Mouse (Mus musculus) forebrain, embryonic 11.5 days (tissue): ENCODE results near the gene R3hdm4. TPM values are rescaled to one million over a fixed set of nuclear protein-coding genes. Genes with fewer than 3 reads are reported as not detected.
A peak's percentile ranks its signal among the peaks of the same experiment; 100 is the strongest.

Source experiments
- ATAC-seq: fragments of 200-750 bp; cut with Nextera tagmentation; replicated peaks from 2 replicates; pipeline ENCODE4 v1.8.0; 2017; ENCODE audit warnings: moderate TSS enrichment; ENCODE audit not compliant: low FRiP score
- DNase-seq: peaks from one replicate; pipeline ENCODE4 v3.0.0-alpha.2; 2017; ENCODE audit warnings: low spot score
- H3K27ac ChIP-seq: fragments of 300-500 bp; sonication (generic); 2 replicates; pipeline ENCODE4 v1.5.1; 2014; ENCODE audit warnings: low read depth, low read length
- H3K27me3 ChIP-seq: fragments of 300-500 bp; sonication (generic); 2 replicates; pipeline ENCODE4 v1.6.1; 2014; ENCODE audit warnings: mild to moderate bottlenecking, low read length, mixed read lengths; ENCODE audit not compliant: control insufficient read depth, insufficient read depth
- H3K36me3 ChIP-seq: fragments of 300-500 bp; sonication (generic); 2 replicates; pipeline ENCODE4 v1.6.1; 2014; ENCODE audit warnings: mild to moderate bottlenecking, low read length, moderate library complexity, mixed read lengths; ENCODE audit not compliant: control insufficient read depth, insufficient read depth
- H3K4me1 ChIP-seq: fragments of 300-500 bp; sonication (generic); replicated peaks from 2 replicates; pipeline ENCODE4 v1.6.1; 2014; ENCODE audit warnings: low read length, mixed read lengths; ENCODE audit not compliant: control insufficient read depth, insufficient read depth
- H3K4me2 ChIP-seq: fragments of 300-500 bp; sonication (generic); 2 replicates; pipeline ENCODE4 v1.6.1; 2014; ENCODE audit warnings: low read depth, mild to moderate bottlenecking, low read length, moderate library complexity, mixed read lengths; ENCODE audit not compliant: severe bottlenecking
- H3K4me3 ChIP-seq: fragments of 300-500 bp; sonication (generic); 2 replicates; pipeline ENCODE4 v1.5.1; 2014; ENCODE audit warnings: low read depth, low read length
- H3K9ac ChIP-seq: fragments of 300-500 bp; sonication (generic); 2 replicates; pipeline ENCODE4 v1.6.1; 2014; ENCODE audit warnings: low read length
- H3K9me3 ChIP-seq: fragments of 300-500 bp; sonication (generic); 2 replicates; pipeline ENCODE4 v1.6.1; 2016; ENCODE audit warnings: low read length, mixed read lengths; ENCODE audit not compliant: control insufficient read depth
- WGBS: fragments of 180-500 bp; shearing (Covaris S2); extraction: QIAGEN DNeasy Blood & Tissue Kit; methylation state at CpG from one replicate; pipeline ENCODE4 v1.1.7; 2014; 5-methylcytosine and 5-hydroxymethylcytosine counted together
- polyA plus RNA-seq: library from polyadenylated mRNA; unstranded; fragments of >200 nt; fragmentation: Nextera tagmentation; extraction: Ambion mirVana; gene quantifications from 2 replicates; pipeline ENCODE4 v1.2.1, GENCODE M21; 2014

The R3hdm4 gene
- polyA plus RNA-seq, 1 experiment from 2014 or later, result 135 TPM

GRCm38 (mm10) chr10:79947502-79947901, 26.5 kb upstream of the R3hdm4 start:
- DNase-seq (no peak), ATAC-seq (no peak)
- peaks cover 23% of the 10 kb centered on the region for H3K4me1 ChIP-seq
- no peaks in the 10 kb centered on the region for H3K27me3 ChIP-seq
- no peak overlapping the region for H3K4me3 ChIP-seq
- H3K9ac ChIP-seq, result peak overlapping the region; percentile 23; the same call in 1 of the 2 replicates
- WGBS, result 69% methylated on average over 6 of the region's 6 CpGs
- H3K4me2 ChIP-seq, result no peak overlapping the region
- no peaks in the 10 kb centered on the region for H3K9me3 ChIP-seq
- no peaks in the 10 kb centered on the region; the same call in 1 of the 2 replicates for H3K36me3 ChIP-seq
- no peak overlapping the region for H3K27ac ChIP-seq

- Histone ChIP-seq H3K36me3 (no peaks in the 10 kb centered on the region; the same call in 1 of the 2 replicates), H3K27me3 (no peaks in the 10 kb centered on the region), H3K4me3 (no peak overlapping the region), H3K9ac (peak overlapping the region; percentile 39), H3K9me3 (no peaks in the 10 kb centered on the region), H3K4me2 (peak overlapping the region; percentile 8; the same call in 1 of the 2 replicates), H3K27ac (no peak overlapping the region; the same call in 1 of the 2 replicates), H3K4me1 (peaks cover 23% of the 10 kb centered on the region)
- WGBS, result 8% methylated on average over 7 of the region's 7 CpGs
- DNase-seq (no peak), ATAC-seq (no peak)
Observed at GRCm38 (mm10) chr10:79946752-79947322, 25.8 kb upstream of the R3hdm4 start.

GRCm38 (mm10) chr10:79945507-79946234, 24.7 kb upstream of the R3hdm4 start:
- peak; percentile 70 for ATAC-seq
- H3K27ac ChIP-seq, result peak overlapping the region; percentile 68
- peaks cover 23% of the 10 kb centered on the region for H3K4me1 ChIP-seq
- no peaks in the 10 kb centered on the region; the same call in 1 of the 2 replicates for H3K36me3 ChIP-seq
- H3K9me3 ChIP-seq, result no peaks in the 10 kb centered on the region
- peak overlapping the region; percentile 24; the same call in 1 of the 2 replicates for H3K4me2 ChIP-seq
- H3K4me3 ChIP-seq, result no peak overlapping the region
- WGBS, result 14% methylated on average over 16 of the region's 16 CpGs
- H3K27me3 ChIP-seq, result no peaks in the 10 kb centered on the region
- DNase-seq, result peak; percentile 83
- H3K9ac ChIP-seq, result peak overlapping the region; percentile 27

- Histone ChIP-seq H3K4me1 (peaks cover 23% of the 10 kb centered on the region), H3K4me3 (no peak overlapping the region), H3K9ac (no peak overlapping the region), H3K4me2 (no peak overlapping the region), H3K9me3 (no peaks in the 10 kb centered on the region), H3K27me3 (no peaks in the 10 kb centered on the region), H3K36me3 (no peaks in the 10 kb centered on the region), H3K27ac (no peak overlapping the region)
- 86% methylated on average over 9 of the region's 9 CpGs for WGBS
- no peak for DNase-seq
- no peak for ATAC-seq
Observed at GRCm38 (mm10) chr10:79943471-79943901, 22.5 kb upstream of the R3hdm4 start.

- WGBS, result 80% methylated on average over 1 of the region's 1 CpGs
Observed at GRCm38 (mm10) chr10:79942988-79943387, 22.0 kb upstream of the R3hdm4 start.

GRCm38 (mm10) chr10:79940749-79941148, 19.7 kb upstream of the R3hdm4 start:
- Histone ChIP-seq H3K36me3 (no peaks in the 10 kb centered on the region), H3K4me2 (no peak overlapping the region), H3K4me1 (peaks cover 9% of the 10 kb centered on the region), H3K9ac (no peak overlapping the region), H3K4me3 (no peak overlapping the region), H3K27me3 (no peaks in the 10 kb centered on the region), H3K9me3 (no peaks in the 10 kb centered on the region), H3K27ac (no peak overlapping the region)
- ATAC-seq (no peak), DNase-seq (no peak)
- WGBS, result 78% methylated on average over 7 of the region's 7 CpGs

More at GRCm38 (mm10) chr10:79942988-79943387, 22.0 kb upstream of the R3hdm4 start:
- Histone ChIP-seq H3K27ac (no peak overlapping the region), H3K9me3 (no peaks in the 10 kb centered on the region), H3K36me3 (no peaks in the 10 kb centered on the region), H3K4me1 (peaks cover 23% of the 10 kb centered on the region), H3K27me3 (no peaks in the 10 kb centered on the region), H3K9ac (no peak overlapping the region), H3K4me3 (no peak overlapping the region), H3K4me2 (no peak overlapping the region)
- DNase-seq, result no peak
- no peak for ATAC-seq

- ATAC-seq, result no peak
- Histone ChIP-seq H3K4me2 (no peak overlapping the region), H3K4me3 (no peak overlapping the region), H3K9ac (no peak overlapping the region), H3K9me3 (no peaks in the 10 kb centered on the region), H3K36me3 (no peaks in the 10 kb centered on the region), H3K27ac (no peak overlapping the region), H3K4me1 (no peaks in the 10 kb centered on the region; the same call in 1 of the 2 replicates), H3K27me3 (no peaks in the 10 kb centered on the region)
- 63% methylated on average over 11 of the region's 11 CpGs for WGBS
- no peak for DNase-seq
Observed at GRCm38 (mm10) chr10:79937775-79938526, 16.9 kb upstream of the R3hdm4 start.

GRCm38 (mm10) chr10:79936911-79937441, 16.0 kb upstream of the R3hdm4 start:
- Histone ChIP-seq H3K27me3 (no peaks in the 10 kb centered on the region), H3K9ac (no peak overlapping the region), H3K36me3 (no peaks in the 10 kb centered on the region), H3K4me1 (peaks cover 3% of the 10 kb centered on the region; the same call in 1 of the 2 replicates), H3K4me2 (no peak overlapping the region), H3K9me3 (no peaks in the 10 kb centered on the region), H3K27ac (no peak overlapping the region; the same call in 1 of the 2 replicates), H3K4me3 (no peak overlapping the region)
- ATAC-seq (no peak), DNase-seq (no peak)
- 84% methylated on average over 27 of the region's 27 CpGs for WGBS
